Comparison of ENCODE assay signal across 15 mouse cellular contexts in genomic region chr1:161395610-161396009, GRCm38 (mm10). TPM values are rescaled to one million over a fixed set of nuclear protein-coding genes. Genes with fewer than 3 reads are reported as not detected.
DNase-seq lines count a peak whose midpoint lies in the region; ATAC-seq and TF ChIP-seq lines count a peak whose summit lies in the region.
"Had no signal": no experiment of that assay in that cellular context is flagged by ENCODE, and none has a peak within 500 bp of the region (broad histone marks: within the 10 kb centered on the region; RNA-seq: fewer than 3 reads in every experiment).

No protein-coding gene starts in this region.

- no peak overlapping the region for H3K4me2 ChIP-seq in lung, embryonic 14.5 days
- H3K4me2 ChIP-seq in limb, embryonic 14.5 days (replicated peaks; ENCODE audit: low read depth, low read length, severe bottlenecking): no peak overlapping the region
- H3K4me2 ChIP-seq in forebrain, embryonic 12.5 days: no peak overlapping the region
- H3K4me2 ChIP-seq: heart, embryonic 12.5 days; neural tube, embryonic 12.5 days had no signal

- no peak for TF ChIP-seq CTCF in lung, embryonic 14.5 days (IDR thresholded peaks at IDR 0.05; ENCODE audit: low read depth)

- TF ChIP-seq POLR2A in limb, embryonic 14.5 days (IDR thresholded peaks at IDR 0.05; ENCODE audit: borderline replicate concordance, extremely low read depth, insufficient read depth, insufficient read length): no peak

- H3K27me3 ChIP-seq in lung, embryonic 14.5 days (ENCODE audit: insufficient read depth, low read length): no peaks in the 10 kb centered on the region
- H3K27me3 ChIP-seq in limb, embryonic 14.5 days (ENCODE audit: control insufficient read depth, insufficient read depth, low read length): no peaks in the 10 kb centered on the region
- no peaks in the 10 kb centered on the region for H3K27me3 ChIP-seq in forebrain, embryonic 12.5 days
- H3K27me3 ChIP-seq: CH12.LX; heart, embryonic 12.5 days; neural tube, embryonic 12.5 days had no signal

- H3K9ac ChIP-seq in lung, embryonic 14.5 days: no peak overlapping the region
- no peak overlapping the region for H3K9ac ChIP-seq in limb, embryonic 14.5 days (ENCODE audit: low read depth, low read length, severe bottlenecking)
- H3K9ac ChIP-seq in forebrain, embryonic 12.5 days: no peak overlapping the region
- H3K9ac ChIP-seq: forebrain, postnatal 0 days; heart, embryonic 12.5 days; neural tube, embryonic 12.5 days had no signal

- intact Hi-C loops in left cerebral cortex, postnatal 25 days (cut with DNase I): no loop called here

- H3K4me3 ChIP-seq in lung, embryonic 14.5 days (ENCODE audit: low read depth, low read length): no peak overlapping the region
- H3K4me3 ChIP-seq in limb, embryonic 14.5 days (replicated peaks; ENCODE audit: low read length): no peak overlapping the region
- no peak overlapping the region for H3K4me3 ChIP-seq in forebrain, embryonic 12.5 days (replicated peaks)
- H3K4me3 ChIP-seq: heart, embryonic 12.5 days; neural tube, embryonic 12.5 days had no signal

- peak; percentile 21 for DNase-seq in gastrocnemius, postnatal 10 days
- DNase-seq in gastrocnemius, adult 18-20 months (ENCODE audit: low spot score): no peak
- peak; percentile 34 for DNase-seq in lung, embryonic 14.5 days
- no peak for DNase-seq in lung, postnatal 25 days (ENCODE audit: low spot score)
- peak; percentile 9 for DNase-seq in limb, embryonic 14.5 days (ENCODE audit: low spot score)
- peak; percentile 62 to 69 for DNase-seq in thymus, postnatal 36 days
- DNase-seq in left cerebral cortex, postnatal 25 days (ENCODE audit: low spot score in 2 of 2): no peak
- DNase-seq: forebrain, postnatal 0 days; right cerebral cortex, postnatal 25 days had no signal

- ATAC-seq in lung, embryonic 14.5 days (ENCODE audit: insufficient read depth): no peak
- ATAC-seq in limb, embryonic 14.5 days (ENCODE audit: low FRiP score, low read depth): 0 out of 2 replicates have a peak, but pooled peaks have one; percentile 41
- no peak for ATAC-seq in forebrain, embryonic 12.5 days (ENCODE audit: low FRiP score)
- ATAC-seq: forebrain, postnatal 0 days had no signal

- no peak overlapping the region for H3K27ac ChIP-seq in lung, embryonic 14.5 days (ENCODE audit: low read depth)
- H3K27ac ChIP-seq in limb, embryonic 14.5 days (replicated peaks; ENCODE audit: low read depth, low read length): no peak overlapping the region
- no peak overlapping the region for H3K27ac ChIP-seq in forebrain, embryonic 12.5 days
- H3K27ac ChIP-seq: macrophage; neural tube, embryonic 12.5 days had no signal

- no peaks in the 10 kb centered on the region for H3K36me3 ChIP-seq in lung, embryonic 14.5 days (ENCODE audit: insufficient read depth)
- no peaks in the 10 kb centered on the region for H3K36me3 ChIP-seq in limb, embryonic 14.5 days (ENCODE audit: control insufficient read depth, insufficient read depth, low read length)
- H3K36me3 ChIP-seq in forebrain, embryonic 12.5 days (replicated peaks): no peaks in the 10 kb centered on the region
- H3K36me3 ChIP-seq: heart, embryonic 12.5 days; neural tube, embryonic 12.5 days had no signal

- H3K9me3 ChIP-seq in lung, embryonic 14.5 days (ENCODE audit: low read depth, low read length): no peaks in the 10 kb centered on the region
- H3K9me3 ChIP-seq in limb, embryonic 14.5 days (ENCODE audit: control insufficient read depth, low read length): no peaks in the 10 kb centered on the region
- no peaks in the 10 kb centered on the region for H3K9me3 ChIP-seq in forebrain, embryonic 12.5 days
- H3K9me3 ChIP-seq: heart, embryonic 12.5 days; neural tube, embryonic 12.5 days had no signal

- H3K4me1 ChIP-seq in lung, embryonic 14.5 days (ENCODE audit: insufficient read depth): no peaks in the 10 kb centered on the region
- peaks cover 16% of the 10 kb centered on the region for H3K4me1 ChIP-seq in limb, embryonic 14.5 days (ENCODE audit: control insufficient read depth, insufficient read depth, low read length)
- H3K4me1 ChIP-seq in forebrain, embryonic 12.5 days: no peaks in the 10 kb centered on the region
- H3K4me1 ChIP-seq: neural tube, embryonic 12.5 days had no signal

- WGBS in lung, embryonic 14.5 days: 38% methylated on average over 5 of the region's 5 CpGs
- 32% methylated on average over 5 of the region's 5 CpGs for WGBS in limb, embryonic 14.5 days
- 79% methylated on average over 5 of the region's 5 CpGs for WGBS in forebrain, embryonic 12.5 days

RNA-seq across cellular contexts. Expression of gene Tnfsf4, which starts 0.4 kb away (rescaled TPM):
- total RNA-seq in gastrocnemius, postnatal 10 days (2021): not detected
- total RNA-seq in gastrocnemius, adult 18-20 months (2021): not detected
- polyA plus RNA-seq in lung, embryonic 14.5 days (2014; fragmentation: Nextera tagmentation; extraction: Ambion mirVana): not detected in 2 replicates
- polyA plus RNA-seq in limb, embryonic 14.5 days (2012; rRNA removed): 0.06 and 0.10 TPM in 2 replicates
- polyA plus RNA-seq in limb, embryonic 14.5 days (2014; fragmentation: Nextera tagmentation; extraction: Ambion mirVana): 0.11 TPM in 1 of 2 replicates, not detected in the other
- total RNA-seq in left cerebral cortex, postnatal 25 days (2021): not detected
- polyA plus RNA-seq in forebrain, embryonic 12.5 days (2016; fragmentation: Nextera tagmentation; extraction: Ambion mirVana): not detected in 2 replicates
- total RNA-seq: forebrain, postnatal 0 days; left cerebral cortex, postnatal 36 days had no signal
- polyA plus RNA-seq: forebrain, postnatal 0 days; heart, embryonic 12.5 days had no signal

Comparison
In these comparisons a context has a peak if more than half of its experiments do, and no peak if none do; other contexts are left out.
1. DNase-seq: peak in gastrocnemius, postnatal 10 days (single experiment), lung, embryonic 14.5 days (single experiment), limb, embryonic 14.5 days (single experiment) and thymus, postnatal 36 days (2 of 2); none in gastrocnemius, adult 18-20 months (single experiment), lung, postnatal 25 days (single experiment) and left cerebral cortex, postnatal 25 days (0 of 2).